Mouse (Mus musculus): ENCODE measurements around the gene Pcbp3. TPM values are rescaled to one million over a fixed set of nuclear protein-coding genes. Genes with fewer than 3 reads are reported as not detected.
A peak's percentile ranks its signal among the peaks of the same experiment; 100 is the strongest.

Pcbp3 gene
- polyA plus RNA-seq, 1 experiment from 2014 or later, result 72.2 TPM

DNA sequence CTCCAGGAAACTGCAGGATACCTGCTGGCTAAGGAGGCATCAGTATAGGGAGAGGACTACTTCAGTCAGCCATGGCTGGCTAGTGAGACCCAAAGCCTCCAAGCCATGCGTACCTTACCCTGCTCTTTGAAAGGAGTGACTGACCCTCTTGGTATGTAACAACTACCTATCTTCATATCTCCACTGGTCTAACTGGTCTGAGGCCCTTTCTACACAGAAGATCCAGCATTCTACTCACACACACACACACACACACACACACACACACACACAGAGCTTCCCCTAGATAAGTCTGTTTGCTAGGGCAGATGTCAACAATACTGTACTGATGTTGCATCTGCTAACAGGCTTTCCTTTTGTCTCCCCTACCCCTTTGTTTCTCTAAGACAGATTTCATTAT lies 87.3 kb downstream of the Pcbp3 start:
- Histone ChIP-seq H3K36me3 (no peaks in the 10 kb centered on the region), H3K4me2 (no peak overlapping the region), H3K9ac (no peak overlapping the region), H3K27ac (peak overlapping the region; percentile 52), H3K4me1 (replicated peaks) (peaks cover 13% of the 10 kb centered on the region), H3K9me3 (no peaks in the 10 kb centered on the region), H3K4me3 (no peak overlapping the region), H3K27me3 (no peaks in the 10 kb centered on the region)
- no peak for ATAC-seq (ENCODE audit: low FRiP score)
- WGBS, result 100% methylated on average over 1 of the region's 1 CpGs

GRCm38 (mm10) chr10:76873948-76874347 lies 87.7 kb downstream of the Pcbp3 start:
- Histone ChIP-seq H3K27me3 (no peaks in the 10 kb centered on the region), H3K27ac (peak overlapping the region; percentile 52), H3K9me3 (no peaks in the 10 kb centered on the region), H3K4me1 (replicated peaks) (peaks cover 13% of the 10 kb centered on the region), H3K4me2 (no peak overlapping the region), H3K36me3 (no peaks in the 10 kb centered on the region), H3K4me3 (no peak overlapping the region), H3K9ac (no peak overlapping the region)
- 90% methylated on average over 10 of the region's 10 CpGs for WGBS
- ATAC-seq (ENCODE audit: low FRiP score), result no peak

GRCm38 (mm10) chr10:76872736-76873135 lies 89.0 kb downstream of the Pcbp3 start:
- ATAC-seq (ENCODE audit: low FRiP score), result no peak

GRCm38 (mm10) chr10:76865936-76866335 lies 95.8 kb downstream of the Pcbp3 start:
- no peaks in the 10 kb centered on the region for H3K36me3 ChIP-seq
- no peaks in the 10 kb centered on the region for H3K9me3 ChIP-seq
- H3K27ac ChIP-seq, result no peak overlapping the region
- no peak for ATAC-seq (ENCODE audit: low FRiP score)
- no peak overlapping the region for H3K4me3 ChIP-seq
- 0 out of 2 replicates have a peak, but pooled peaks cover 3% of the 10 kb centered on the region for H3K4me1 ChIP-seq (replicated peaks)
- H3K9ac ChIP-seq, result no peak overlapping the region
- no peak overlapping the region for H3K4me2 ChIP-seq
- no peaks in the 10 kb centered on the region for H3K27me3 ChIP-seq

More at GRCm38 (mm10) chr10:76872736-76873135, 89.0 kb downstream of the Pcbp3 start:
- Histone ChIP-seq H3K27me3 (no peaks in the 10 kb centered on the region), H3K36me3 (no peaks in the 10 kb centered on the region), H3K9ac (no peak overlapping the region), H3K4me3 (no peak overlapping the region), H3K4me1 (replicated peaks) (peaks cover 13% of the 10 kb centered on the region), H3K9me3 (no peaks in the 10 kb centered on the region), H3K4me2 (no peak overlapping the region), H3K27ac (no peak overlapping the region)
- WGBS, result 95% methylated on average over 8 of the region's 8 CpGs

GRCm38 (mm10) chr10:76860998-76861397 lies 100.7 kb downstream of the Pcbp3 start:
- no peaks in the 10 kb centered on the region for H3K9me3 ChIP-seq
- peaks cover 19% of the 10 kb centered on the region for H3K4me1 ChIP-seq (replicated peaks)
- no peaks in the 10 kb centered on the region for H3K27me3 ChIP-seq
- 80% methylated on average over 3 of the region's 3 CpGs for WGBS
- no peak overlapping the region for H3K4me3 ChIP-seq
- H3K9ac ChIP-seq, result no peak overlapping the region
- H3K27ac ChIP-seq, result no peak overlapping the region
- no peak overlapping the region for H3K4me2 ChIP-seq
- no peaks in the 10 kb centered on the region for H3K36me3 ChIP-seq
- ATAC-seq (ENCODE audit: low FRiP score), result no peak

- peaks cover 19% of the 10 kb centered on the region for H3K4me1 ChIP-seq (replicated peaks)
- H3K9me3 ChIP-seq, result no peaks in the 10 kb centered on the region
- WGBS, result 60% methylated on average over 12 of the region's 12 CpGs
- no peak overlapping the region for H3K9ac ChIP-seq
- H3K4me3 ChIP-seq, result no peak overlapping the region
- no peaks in the 10 kb centered on the region for H3K27me3 ChIP-seq
- peak overlapping the region; percentile 64 for H3K27ac ChIP-seq
- H3K36me3 ChIP-seq, result no peaks in the 10 kb centered on the region
- 0 out of 2 replicates have a peak, but pooled peaks have one; percentile 32 for ATAC-seq (ENCODE audit: low FRiP score)
- H3K4me2 ChIP-seq, result 0 out of 2 replicates have a peak overlapping the region, but pooled peaks have one; percentile 11
Observed at GRCm38 (mm10) chr10:76859355-76860127, 102.1 kb downstream of the Pcbp3 start.

- H3K4me1 ChIP-seq (replicated peaks), result peaks cover 19% of the 10 kb centered on the region
- no peaks in the 10 kb centered on the region for H3K9me3 ChIP-seq
- H3K27ac ChIP-seq, result no peak overlapping the region
- no peak for ATAC-seq (ENCODE audit: low FRiP score)
- no peaks in the 10 kb centered on the region for H3K27me3 ChIP-seq
- no peaks in the 10 kb centered on the region for H3K36me3 ChIP-seq
- no peak overlapping the region for H3K4me2 ChIP-seq
- no peak overlapping the region for H3K4me3 ChIP-seq
- 93% methylated on average over 2 of the region's 2 CpGs for WGBS
- no peak overlapping the region for H3K9ac ChIP-seq
Observed at GRCm38 (mm10) chr10:76857879-76858278, 103.8 kb downstream of the Pcbp3 start.

GRCm38 (mm10) chr10:76846480-76846879 lies 115.2 kb downstream of the Pcbp3 start:
- Histone ChIP-seq H3K4me2 (no peak overlapping the region), H3K4me1 (replicated peaks) (peaks cover 12% of the 10 kb centered on the region), H3K27ac (no peak overlapping the region), H3K4me3 (no peak overlapping the region), H3K36me3 (no peaks in the 10 kb centered on the region), H3K27me3 (no peaks in the 10 kb centered on the region), H3K9me3 (no peaks in the 10 kb centered on the region), H3K9ac (no peak overlapping the region)
- ATAC-seq (ENCODE audit: low FRiP score), result no peak
- 92% methylated on average over 5 of the region's 5 CpGs for WGBS

DNA sequence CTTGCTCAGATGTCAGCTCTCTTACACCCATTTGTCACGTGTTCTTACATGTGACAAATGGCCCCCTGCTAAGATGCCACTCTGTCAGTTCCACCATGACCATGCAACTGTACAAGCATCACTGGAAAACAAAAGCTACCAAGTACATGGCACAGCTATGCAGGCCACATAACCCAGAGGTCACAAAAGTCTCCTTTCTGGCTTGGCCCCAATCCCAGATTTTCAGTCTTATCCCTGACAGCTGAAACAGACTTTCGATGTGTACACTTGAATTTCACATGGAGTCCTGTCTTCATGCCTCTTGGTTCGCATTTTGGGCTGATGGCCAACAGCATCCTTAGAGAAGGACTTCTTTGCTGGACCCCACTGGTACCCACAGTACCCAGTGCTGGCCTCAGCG lies 116.8 kb downstream of the Pcbp3 start:
- H3K4me3 ChIP-seq, result no peak overlapping the region
- H3K36me3 ChIP-seq, result no peaks in the 10 kb centered on the region
- no peak overlapping the region for H3K27ac ChIP-seq
- H3K27me3 ChIP-seq, result no peaks in the 10 kb centered on the region
- H3K4me1 ChIP-seq (replicated peaks), result peaks cover 12% of the 10 kb centered on the region
- no peak overlapping the region for H3K9ac ChIP-seq
- no peaks in the 10 kb centered on the region for H3K9me3 ChIP-seq
- H3K4me2 ChIP-seq, result no peak overlapping the region
- WGBS, result 79% methylated on average over 4 of the region's 4 CpGs
- no peak for ATAC-seq (ENCODE audit: low FRiP score)

DNA sequence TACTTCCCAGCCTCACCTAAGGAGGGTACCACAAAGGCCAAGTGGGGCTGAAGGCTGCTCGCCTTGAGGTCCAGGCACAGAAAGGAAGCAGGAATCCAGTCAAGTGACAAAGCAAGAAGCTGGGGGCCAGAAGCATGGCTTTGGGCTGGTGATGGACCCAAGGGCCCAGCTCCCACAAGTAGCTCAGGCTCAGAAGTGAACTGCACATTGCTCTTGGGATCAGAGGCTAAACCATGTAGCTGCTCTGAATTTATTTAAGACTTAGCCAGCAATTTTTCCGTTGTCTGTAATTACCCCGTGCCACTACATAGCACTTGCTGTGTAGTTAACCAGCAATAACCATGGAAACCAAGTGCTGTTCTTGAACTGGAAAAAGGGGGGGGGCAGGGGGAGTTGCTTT lies 117.3 kb downstream of the Pcbp3 start:
- WGBS, result 69% methylated on average over 3 of the region's 3 CpGs
- H3K27me3 ChIP-seq, result no peaks in the 10 kb centered on the region
- no peak overlapping the region for H3K4me2 ChIP-seq
- no peaks in the 10 kb centered on the region for H3K36me3 ChIP-seq
- H3K9ac ChIP-seq, result no peak overlapping the region
- no peak overlapping the region for H3K4me3 ChIP-seq
- ATAC-seq (ENCODE audit: low FRiP score), result no peak
- H3K4me1 ChIP-seq (replicated peaks), result peaks cover 12% of the 10 kb centered on the region
- H3K27ac ChIP-seq, result no peak overlapping the region
- no peaks in the 10 kb centered on the region for H3K9me3 ChIP-seq

DNA sequence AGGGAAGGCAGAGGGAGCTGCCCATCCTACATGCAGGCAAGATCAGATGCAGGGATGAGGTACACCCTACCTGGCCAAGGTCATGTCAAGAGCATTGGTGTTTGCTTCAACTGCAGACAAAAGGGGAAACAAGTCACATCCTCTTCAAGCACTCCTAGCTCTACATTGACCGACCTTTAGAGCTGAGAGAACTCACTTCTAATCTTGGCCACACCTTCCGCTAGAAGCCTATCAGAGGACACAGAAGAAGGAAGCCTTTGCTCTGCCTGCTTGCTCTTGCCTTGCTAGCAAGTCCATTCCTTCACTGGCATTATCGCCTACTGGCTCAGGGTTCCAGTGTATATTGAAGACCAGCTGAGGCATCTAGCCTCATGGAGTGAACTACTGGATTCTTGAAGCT lies 119.6 kb downstream of the Pcbp3 start:
- H3K4me1 ChIP-seq (replicated peaks), result peaks cover 12% of the 10 kb centered on the region
- no peak overlapping the region for H3K27ac ChIP-seq
- ATAC-seq (ENCODE audit: low FRiP score), result no peak
- H3K9ac ChIP-seq, result no peak overlapping the region
- H3K4me2 ChIP-seq, result no peak overlapping the region
- 93% methylated on average over 3 of the region's 3 CpGs for WGBS
- no peaks in the 10 kb centered on the region for H3K36me3 ChIP-seq
- H3K27me3 ChIP-seq, result no peaks in the 10 kb centered on the region
- no peaks in the 10 kb centered on the region for H3K9me3 ChIP-seq
- H3K4me3 ChIP-seq, result no peak overlapping the region

DNA sequence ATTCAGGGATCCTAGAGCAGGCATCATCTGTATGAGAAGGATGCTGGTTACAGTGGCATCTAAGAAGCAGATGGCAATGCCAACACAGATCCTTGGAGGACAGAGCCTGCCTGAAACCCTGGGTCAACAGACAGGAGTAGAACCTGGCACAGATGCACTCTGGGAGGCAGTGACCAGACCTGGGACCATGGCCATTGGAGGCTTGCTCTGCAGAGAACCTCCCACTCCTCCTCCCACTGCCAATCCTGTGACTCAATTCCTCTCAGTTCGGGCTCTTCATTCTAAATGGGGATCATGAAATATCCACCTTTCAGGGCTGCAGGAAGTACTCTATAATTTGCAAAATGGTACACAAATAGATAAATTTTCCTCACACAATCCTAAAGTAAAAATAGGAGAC lies 120.5 kb downstream of the Pcbp3 start:
- no peak overlapping the region for H3K27ac ChIP-seq
- no peak overlapping the region for H3K9ac ChIP-seq
- peaks cover 12% of the 10 kb centered on the region for H3K4me1 ChIP-seq (replicated peaks)
- H3K9me3 ChIP-seq, result no peaks in the 10 kb centered on the region
- ATAC-seq (ENCODE audit: low FRiP score), result no peak
- H3K27me3 ChIP-seq, result no peaks in the 10 kb centered on the region
- 85% methylated on average over 1 of the region's 1 CpGs for WGBS
- H3K4me3 ChIP-seq, result no peak overlapping the region
- H3K4me2 ChIP-seq, result no peak overlapping the region
- H3K36me3 ChIP-seq, result no peaks in the 10 kb centered on the region

DNA sequence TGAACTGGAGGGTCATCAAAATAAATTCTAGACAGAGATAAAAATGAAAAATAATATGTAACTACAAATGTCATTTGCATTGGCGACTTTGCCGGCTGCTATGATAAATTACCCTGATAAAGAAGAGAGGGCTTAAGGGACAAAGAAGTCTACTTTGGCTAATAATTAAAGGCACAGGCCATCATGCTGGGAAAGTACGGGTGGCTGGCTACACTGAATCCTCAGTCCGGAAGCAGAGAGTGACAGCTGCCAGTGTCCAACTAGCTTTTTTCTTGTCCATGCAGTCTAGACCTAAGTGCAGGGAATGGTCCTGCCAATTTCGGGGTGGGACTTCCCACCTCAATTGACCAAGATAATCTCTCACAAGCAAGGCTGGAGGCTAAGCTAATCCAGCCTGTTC lies 121.1 kb downstream of the Pcbp3 start:
- Histone ChIP-seq H3K4me3 (no peak overlapping the region), H3K9me3 (no peaks in the 10 kb centered on the region), H3K9ac (no peak overlapping the region), H3K4me1 (replicated peaks) (peaks cover 16% of the 10 kb centered on the region), H3K4me2 (no peak overlapping the region), H3K27me3 (no peaks in the 10 kb centered on the region), H3K36me3 (no peaks in the 10 kb centered on the region), H3K27ac (no peak overlapping the region)
- no peak for ATAC-seq (ENCODE audit: low FRiP score)
- 57% methylated on average over 5 of the region's 5 CpGs for WGBS

All from hindbrain, embryonic 13.5 days (tissue).